Mouse (Mus musculus) heart, adult 2 months (tissue): ENCODE results near the gene Nr3c2. TPM values are rescaled to one million over a fixed set of nuclear protein-coding genes. Genes with fewer than 3 reads are reported as not detected.

Source experiments
- DNase-seq, 2 experiments: peaks; one replicate each; pipeline ENCODE4 v3.0.0; 2021
- H3K27ac ChIP-seq: fragments of 200-600 bp; 2 replicates; pipeline ENCODE4 v1.8.1; 2022
- H3K27me3 ChIP-seq: fragments of 200-500 bp; 2 replicates; pipeline ENCODE4 v1.6.1; 2012; ENCODE audit warnings: mild to moderate bottlenecking, low read length, inconsistent platforms, mixed read lengths; ENCODE audit not compliant: control insufficient read depth, insufficient read depth
- H3K36me3 ChIP-seq: fragments of 200-500 bp; 2 replicates; pipeline ENCODE4 v1.6.1; 2012; ENCODE audit warnings: low read length, inconsistent platforms; ENCODE audit not compliant: control insufficient read depth, insufficient read depth
- H3K4me1 ChIP-seq: fragments of 200-500 bp; 2 replicates; pipeline ENCODE4 v1.6.1; 2011; ENCODE audit warnings: low read length; ENCODE audit not compliant: control insufficient read depth, insufficient read depth
- H3K4me3 ChIP-seq: fragments of 200-600 bp; 2 replicates; pipeline ENCODE4 v1.8.1; 2022
- H3K79me2 ChIP-seq: fragments of 200-500 bp; replicated peaks from 2 replicates; pipeline ENCODE4 v1.6.1; 2012; ENCODE audit warnings: mild to moderate bottlenecking, inconsistent platforms, low read length, moderate library complexity, mixed read lengths; ENCODE audit not compliant: control insufficient read depth, insufficient read depth
- H3K9ac ChIP-seq: fragments of 200-500 bp; 2 replicates; pipeline ENCODE4 v1.6.1; 2012; ENCODE audit warnings: low read depth, mild to moderate bottlenecking, control low read depth, inconsistent platforms, low read length, mixed read lengths
- CTCF ChIP-seq: fragments of 200-600 bp; IDR thresholded peaks from 2 replicates; pipeline ENCODE4 v1.8.1; 2022; ENCODE audit warnings: antibody characterized with exemption, mild to moderate bottlenecking, moderate library complexity
- EP300 ChIP-seq: fragments of 200-500 bp; IDR thresholded peaks from 2 replicates; pipeline ENCODE4 v1.6.1; 2011; ENCODE audit warnings: low read depth, low read length, control low read depth; ENCODE audit not compliant: insufficient read depth
- POLR2A ChIP-seq: fragments of 200-500 bp; IDR thresholded peaks from 2 replicates; pipeline ENCODE4 v1.6.1; 2011; ENCODE audit warnings: mild to moderate bottlenecking, low read depth, low read length, control low read depth; ENCODE audit not compliant: insufficient read depth
- WGBS: fragments of 180-500 bp; shearing (Covaris S2); methylation state at CpG from one replicate; pipeline ENCODE4 v1.1.7; 2018; 5-methylcytosine and 5-hydroxymethylcytosine counted together
- intact Hi-C: fragments of 180-260 bp; cut with DNase I; formaldehyde crosslinking; loops from one replicate; pipeline ENCODE4 v1.15.1; 2025
- polyA plus RNA-seq: library from polyadenylated mRNA; depleted of rRNA; stranded (reverse); fragments of >200 nt; gene quantifications from 2 replicates; pipeline ENCODE4 v1.2.3, GENCODE M21; 2012
- total RNA-seq, 2 experiments: library from RNA; stranded (reverse); gene quantifications; 2 replicates each; pipeline ENCODE4 v1.2.3; 2021

The Nr3c2 gene
- total and polyA plus RNA-seq, 3 experiments: 7.0 to 27.8 (median 21.1) TPM

GRCm38 (mm10) chr8:76928808-76929207, 29.6 kb downstream of the Nr3c2 start:
- Histone ChIP-seq H3K27ac (no peak overlapping the region), H3K79me2 (no peaks in the 10 kb centered on the region), H3K36me3 (peaks cover 2% of the 10 kb centered on the region; the same call in 1 of the 2 replicates), H3K9ac (no peak overlapping the region), H3K4me1 (no peaks in the 10 kb centered on the region), H3K27me3 (no peaks in the 10 kb centered on the region), H3K4me3 (no peak overlapping the region)
- intact Hi-C loops: no loop called here
- no peak for DNase-seq
- TF ChIP-seq EP300 (no peak), CTCF (no peak), POLR2A (no peak)
- 76% methylated on average over 5 of the region's 5 CpGs for WGBS

- no peak overlapping the region for H3K9ac ChIP-seq
- H3K4me1 ChIP-seq: peaks cover 1% of the 10 kb centered on the region; the same call in 1 of the 2 replicates
- no peak for DNase-seq
- H3K4me3 ChIP-seq: no peak overlapping the region
- H3K36me3 ChIP-seq: no peaks in the 10 kb centered on the region; the same call in 1 of the 2 replicates
- intact Hi-C loops: no loop called here
- H3K27ac ChIP-seq: no peak overlapping the region
- 67% methylated on average over 3 of the region's 3 CpGs for WGBS
- H3K27me3 ChIP-seq: no peaks in the 10 kb centered on the region
- no peak for TF ChIP-seq CTCF
- no peak for TF ChIP-seq EP300
- no peak for TF ChIP-seq POLR2A
- H3K79me2 ChIP-seq: peaks cover 3% of the 10 kb centered on the region
Observed at GRCm38 (mm10) chr8:76965046-76965445, 65.8 kb downstream of the Nr3c2 start.

- TF ChIP-seq POLR2A (no peak), CTCF (no peak), EP300 (no peak)
- H3K36me3 ChIP-seq: peaks cover 4% of the 10 kb centered on the region
- no peaks in the 10 kb centered on the region for H3K27me3 ChIP-seq
- no peak overlapping the region for H3K4me3 ChIP-seq
- 69% methylated on average over 4 of the region's 4 CpGs for WGBS
- H3K9ac ChIP-seq: no peak overlapping the region
- no peak overlapping the region for H3K27ac ChIP-seq
- intact Hi-C loops: loop anchor here (5.0 kb wide), 1 partner anchor 76 kb away; no protein-coding TSS in a partner anchor
- H3K79me2 ChIP-seq: peaks cover 3% of the 10 kb centered on the region
- peaks cover 9% of the 10 kb centered on the region for H3K4me1 ChIP-seq
- DNase-seq: no peak
Observed at GRCm38 (mm10) chr8:76971187-76971586, 71.9 kb downstream of the Nr3c2 start.

GRCm38 (mm10) chr8:76971761-76972404, 72.6 kb downstream of the Nr3c2 start:
- peak overlapping the region; percentile 83 for H3K27ac ChIP-seq
- H3K9ac ChIP-seq: no peak overlapping the region
- peak; percentile 35 to 54 for DNase-seq
- intact Hi-C loops: loop anchor here (5.0 kb wide), 1 partner anchor 75 kb away; no protein-coding TSS in a partner anchor
- no peaks in the 10 kb centered on the region for H3K27me3 ChIP-seq
- peaks cover 4% of the 10 kb centered on the region for H3K36me3 ChIP-seq
- H3K79me2 ChIP-seq: peaks cover 3% of the 10 kb centered on the region
- WGBS: 74% methylated on average over 9 of the region's 9 CpGs
- TF ChIP-seq POLR2A (no peak), CTCF (no peak), EP300 (no peak)
- peaks cover 9% of the 10 kb centered on the region for H3K4me1 ChIP-seq
- no peak overlapping the region for H3K4me3 ChIP-seq

GRCm38 (mm10) chr8:76972947-76973552, 73.8 kb downstream of the Nr3c2 start:
- Histone ChIP-seq H3K27ac (peak overlapping the region; percentile 83), H3K36me3 (peaks cover 4% of the 10 kb centered on the region), H3K27me3 (no peaks in the 10 kb centered on the region), H3K79me2 (no peaks in the 10 kb centered on the region), H3K9ac (no peak overlapping the region), H3K4me3 (no peak overlapping the region; the same call in 1 of the 2 replicates), H3K4me1 (peaks cover 9% of the 10 kb centered on the region)
- TF ChIP-seq CTCF (no peak), EP300 (no peak), POLR2A (no peak)
- WGBS: 31% methylated on average over 8 of the region's 8 CpGs
- intact Hi-C loops: loop anchor here (5.0 kb wide), 1 partner anchor 74 kb away; no protein-coding TSS in a partner anchor
- DNase-seq: peak; percentile 33 to 39

- no peak for TF ChIP-seq POLR2A
- no peak for TF ChIP-seq EP300
- no peak for TF ChIP-seq CTCF
- peaks cover under 1% of the 10 kb centered on the region for H3K4me1 ChIP-seq
- no peak overlapping the region for H3K27ac ChIP-seq
- no peaks in the 10 kb centered on the region for H3K36me3 ChIP-seq
- intact Hi-C loops: no loop called here
- H3K27me3 ChIP-seq: no peaks in the 10 kb centered on the region
- H3K4me3 ChIP-seq: no peak overlapping the region
- no peaks in the 10 kb centered on the region for H3K79me2 ChIP-seq
- no peak for DNase-seq
- WGBS: 88% methylated on average over 4 of the region's 4 CpGs
- H3K9ac ChIP-seq: no peak overlapping the region
Observed at GRCm38 (mm10) chr8:76977907-76978306, 78.7 kb downstream of the Nr3c2 start.
